Mouse (Mus musculus) lung, adult 2 months (tissue): ENCODE results near the gene Gtpbp6. TPM values are rescaled to one million over a fixed set of nuclear protein-coding genes. Genes with fewer than 3 reads are reported as not detected.
A peak's percentile ranks its signal among the peaks of the same experiment; 100 is the strongest.
"Not testable (repeated sequence)": the region's sequence is repeated elsewhere in the genome, so short reads cannot be mapped to it uniquely, and the experiment has no call there.

Experiments
- DNase-seq: peaks from one replicate; pipeline ENCODE4 v3.0.0; 2022
- H3K4me1 ChIP-seq: fragments of 200-500 bp; 2 replicates; pipeline ENCODE4 v1.6.1; 2011; ENCODE audit warnings: low read length; ENCODE audit not compliant: control insufficient read depth, insufficient read depth
- H3K4me3 ChIP-seq: fragments of 200-500 bp; replicated peaks from 2 replicates; pipeline ENCODE3; 2011; ENCODE audit warnings: low read depth, mild to moderate bottlenecking, control low read depth, low read length; ENCODE audit errors: extremely low read depth
- CTCF ChIP-seq: fragments of 200-500 bp; IDR thresholded peaks from 2 replicates; pipeline ENCODE4 v1.5.1; 2011; ENCODE audit warnings: mild to moderate bottlenecking, low read length, control low read depth; ENCODE audit not compliant: insufficient read depth
- POLR2A ChIP-seq: fragments of 200-500 bp; IDR thresholded peaks from 2 replicates; pipeline ENCODE4 v1.6.1; 2011; ENCODE audit warnings: low read depth, mild to moderate bottlenecking, control low read depth, low read length, borderline replicate concordance; ENCODE audit errors: extremely low read depth
- WGBS: fragments of 180-500 bp; shearing (Covaris S2); methylation state at CpG from one replicate; pipeline ENCODE4 v1.1.7; 2018; 5-methylcytosine and 5-hydroxymethylcytosine counted together
- polyA plus RNA-seq: library from polyadenylated mRNA; depleted of rRNA; stranded (reverse); fragments of >200 nt; gene quantifications from 2 replicates; pipeline ENCODE4 v1.2.3, GENCODE M21; 2012

The Gtpbp6 gene
- polyA plus RNA-seq, 1 experiment: 114 TPM

GRCm38 (mm10) chr5:110101716-110102347 lies 6.2 kb downstream of the Gtpbp6 start:
- peaks cover 17% of the 10 kb centered on the region for H3K4me1 ChIP-seq
- TF ChIP-seq POLR2A (no peak), CTCF (no peak)
- H3K4me3 ChIP-seq: peak overlapping the region; percentile 33
- WGBS: 15% methylated on average over 34 of the region's 34 CpGs
- DNase-seq: no peak

GRCm38 (mm10) chr5:110100921-110101631 lies 6.9 kb downstream of the Gtpbp6 start:
- 2% methylated on average over 33 of the region's 37 CpGs for WGBS
- peak overlapping the region; percentile 57 for H3K4me3 ChIP-seq
- peaks cover 15% of the 10 kb centered on the region for H3K4me1 ChIP-seq
- TF ChIP-seq CTCF (no peak), POLR2A (no peak)
- no peak for DNase-seq

DNA sequence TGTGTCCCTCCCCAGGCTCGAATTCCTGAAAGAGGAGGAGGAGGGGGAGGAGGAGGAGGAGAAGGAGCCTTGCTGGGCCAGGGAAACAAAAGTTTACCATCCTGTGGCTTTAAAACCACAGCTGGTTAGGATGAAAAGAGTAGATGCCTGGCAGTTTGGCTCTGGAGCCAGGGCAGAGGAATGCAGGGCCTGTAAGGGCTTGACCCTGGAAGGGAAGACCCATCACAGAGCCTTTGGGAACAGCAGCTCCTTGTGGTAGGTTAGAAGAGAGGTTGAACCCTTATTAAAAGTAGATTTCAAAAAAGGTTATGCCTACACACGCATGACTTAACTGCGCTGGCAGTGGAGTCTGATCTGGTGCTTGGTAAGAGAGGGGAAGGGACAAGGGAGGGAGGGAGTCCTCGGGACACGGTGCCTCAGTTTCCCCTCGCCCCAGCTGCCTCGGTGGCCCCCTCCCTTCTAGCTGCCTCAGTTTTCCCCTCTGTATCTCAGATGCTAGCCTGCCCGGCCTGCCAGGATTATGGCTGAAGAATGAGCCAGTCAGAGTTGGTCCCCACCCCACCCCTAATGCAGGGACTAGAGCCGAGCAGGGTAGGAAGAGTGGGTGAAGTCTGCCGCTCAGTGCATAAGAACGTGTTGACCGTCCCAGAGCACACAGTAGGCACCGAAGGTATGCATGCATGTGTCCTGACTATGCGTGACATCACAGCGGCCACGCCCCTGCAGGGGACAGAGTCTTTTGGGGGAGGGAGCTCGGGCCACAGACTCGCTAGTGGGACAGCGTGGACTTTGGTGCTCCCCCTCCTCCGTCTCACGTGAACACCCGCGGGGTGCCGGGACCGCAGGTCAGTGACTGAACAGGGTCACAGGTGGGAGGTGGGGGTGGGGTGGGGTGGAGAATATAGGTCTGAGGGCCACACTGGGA lies 8.1 kb downstream of the Gtpbp6 start, which contains the start of gene Plcxd1:
TSS of gene Plcxd1 (plus strand) at position 314 of the 925 bp plus-strand sequence.
- DNase-seq: no peak
- TF ChIP-seq POLR2A (no peak), CTCF (no peak)
- peaks cover 15% of the 10 kb centered on the region for H3K4me1 ChIP-seq
- 13% methylated on average over 25 of the region's 25 CpGs for WGBS
- no peak within 1 kb of the TSS for H3K4me3 ChIP-seq

- TF ChIP-seq POLR2A (no peak), CTCF (no peak)
- peak; percentile 40 for DNase-seq
- peaks cover 15% of the 10 kb centered on the region for H3K4me1 ChIP-seq
- 60% methylated on average over 1 of the region's 1 CpGs for WGBS
- H3K4me3 ChIP-seq: no peak overlapping the region
Measured at GRCm38 (mm10) chr5:110098991-110099477, 9.0 kb downstream of the Gtpbp6 start.

GRCm38 (mm10) chr5:110094847-110095213 lies 13.2 kb downstream of the Gtpbp6 start:
- H3K4me1 ChIP-seq: 0 out of 2 replicates have a peak, but pooled peaks cover 2% of the 10 kb centered on the region
- no peak for DNase-seq
- TF ChIP-seq CTCF: no peak
- no peak for TF ChIP-seq POLR2A
- H3K4me3 ChIP-seq: peak overlapping the region; percentile 59
- 2% methylated on average over 4 of the region's 4 CpGs for WGBS

- 0 out of 2 replicates have a peak, but pooled peaks cover 2% of the 10 kb centered on the region for H3K4me1 ChIP-seq
- peak; percentile 70; the same call in 1 of the 2 replicates for TF ChIP-seq POLR2A
- TF ChIP-seq CTCF: no peak
- 2% methylated on average over 25 of the region's 25 CpGs for WGBS
- H3K4me3 ChIP-seq: peak within 1 kb of the TSS; percentile 59
- peak; percentile 84 for DNase-seq
Measured at GRCm38 (mm10) chr5:110094030-110094846, 13.8 kb downstream of the Gtpbp6 start, which contains the start of gene Gm35315. Gene Gm35315 (minus strand): TSS chr5:110094420.

- Histone ChIP-seq H3K4me1 (no peaks in the 10 kb centered on the region), H3K4me3 (no peak overlapping the region)
- WGBS: 50% methylated on average over 2 of the region's 2 CpGs
- DNase-seq: no peak
- TF ChIP-seq POLR2A (no peak), CTCF (no peak)
Measured at GRCm38 (mm10) chr5:110091546-110091945, 16.5 kb downstream of the Gtpbp6 start.

DNA sequence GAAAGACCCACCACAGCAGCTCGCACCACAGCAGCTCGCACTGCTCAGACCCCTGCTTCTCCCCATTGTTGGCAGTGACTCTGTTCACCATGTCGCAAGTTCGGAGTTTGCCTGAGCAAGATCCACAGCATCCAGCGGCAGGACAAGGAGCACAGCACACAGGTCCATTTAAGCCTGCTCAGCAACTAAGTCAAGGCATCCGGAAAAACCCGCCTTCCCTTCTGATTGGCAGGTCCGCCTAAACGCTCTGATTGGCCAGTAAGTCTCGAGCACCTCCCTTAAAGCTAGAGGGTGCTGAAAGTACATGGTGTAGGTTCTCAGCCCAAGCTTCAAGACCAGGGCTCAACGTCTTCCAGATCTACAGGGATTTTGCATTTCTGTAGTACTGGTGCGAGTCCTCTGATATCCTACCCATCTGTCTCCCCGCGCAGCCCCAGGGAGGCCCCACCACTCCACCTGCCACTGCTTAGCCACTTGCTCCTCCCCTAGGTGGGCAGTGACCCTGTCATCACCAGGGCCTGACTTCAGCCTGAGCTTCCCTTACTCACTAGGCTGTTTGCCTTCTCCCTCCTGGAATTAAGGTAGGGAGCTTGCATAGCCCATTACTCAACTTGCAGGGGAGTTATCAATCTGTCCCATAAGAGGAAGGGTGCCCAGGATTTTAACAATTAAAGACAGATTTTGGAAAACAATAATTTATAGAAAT lies 21.7 kb downstream of the Gtpbp6 start:
- H3K4me3 ChIP-seq: no peak overlapping the region
- TF ChIP-seq POLR2A: no peak
- no peaks in the 10 kb centered on the region for H3K4me1 ChIP-seq
- 38% methylated on average over 14 of the region's 14 CpGs for WGBS
- DNase-seq: no peak

- TF ChIP-seq POLR2A: no peak
- TF ChIP-seq CTCF: no peak
- Histone ChIP-seq H3K4me1 (no peaks in the 10 kb centered on the region), H3K4me3 (no peak overlapping the region)
- 77% methylated on average over 4 of the region's 4 CpGs for WGBS
- no peak for DNase-seq
Measured at GRCm38 (mm10) chr5:110082961-110083360, 25.0 kb downstream of the Gtpbp6 start.

DNA sequence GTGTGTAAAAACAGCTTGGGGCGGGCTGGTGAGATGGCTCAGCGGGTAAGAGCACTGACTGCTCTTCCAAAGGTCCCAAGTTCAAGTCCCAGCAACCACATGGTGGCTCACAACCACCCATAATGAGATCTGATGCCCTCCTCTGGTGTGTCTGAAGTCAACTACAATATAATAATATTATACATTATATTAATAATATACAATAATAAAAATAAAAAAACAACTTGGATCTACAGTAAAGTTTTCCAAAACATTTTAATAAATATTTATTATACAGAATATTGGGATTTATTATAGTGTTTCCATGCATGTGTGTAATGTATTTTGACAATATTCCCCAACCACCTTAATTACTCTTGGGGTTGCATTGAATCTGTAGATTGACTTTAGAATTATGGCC lies 35.6 kb downstream of the Gtpbp6 start, which contains the start of gene Gm17655:
TSS of gene Gm17655 (minus strand) at position 101 of the 400 bp plus-strand sequence.
- WGBS: 71% methylated on average over 2 of the region's 2 CpGs

More for the DNA sequence above, 35.6 kb downstream of the Gtpbp6 start, which contains the start of gene Gm17655:
- not testable (repeated sequence) for DNase-seq, H3K4me1 ChIP-seq, H3K4me3 ChIP-seq
